Mouse (Mus musculus): ENCODE measurements around the gene Msmo1.

DNA sequence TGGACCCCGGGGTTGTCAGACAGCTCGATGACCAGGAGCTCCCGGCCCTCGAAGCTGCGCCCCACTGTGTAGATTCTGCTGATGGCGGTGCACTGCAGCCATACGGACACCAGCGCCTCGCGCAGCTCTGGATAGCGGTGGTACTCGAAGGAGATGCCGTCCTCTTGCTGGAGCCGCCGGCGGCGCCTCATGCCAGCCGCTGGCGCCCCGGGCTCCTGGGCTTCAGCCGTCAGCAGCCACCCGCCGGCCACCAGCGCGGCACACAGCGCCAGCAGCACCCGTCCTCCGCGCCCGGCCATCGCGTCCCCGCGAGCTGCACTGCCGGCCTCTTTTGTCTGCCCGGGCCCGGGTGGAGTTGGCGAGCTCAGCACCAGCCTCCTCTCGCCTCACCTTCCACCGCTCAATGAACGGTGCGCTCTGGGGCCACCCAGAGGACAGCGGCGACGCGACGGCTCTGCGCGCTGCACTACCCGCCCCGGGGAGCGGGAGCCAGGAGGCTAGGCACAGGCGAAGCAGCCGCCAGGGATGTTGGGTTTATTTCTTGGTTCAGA, 40.9 kb downstream of the Msmo1 start, which contains the start of gene Cpe:
- TF ChIP-seq POLR2A (IDR thresholded peaks at IDR 0.05; ENCODE audit: insufficient read depth, low read depth, low read length) (peak; percentile 47; the same call in 1 of the 2 replicates), CTCF (IDR thresholded peaks at IDR 0.05) (peak; percentile 83), EP300 (IDR thresholded peaks at IDR 0.05; ENCODE audit: insufficient read depth, low read depth, low read length) (0 out of 2 replicates have a peak, but pooled peaks have one; percentile 44)

Measured in heart, adult 2 months (tissue).